Mouse (Mus musculus) telencephalon, adult 2 months (tissue): ENCODE measurements around the gene Arpp21.

Source experiments
- DNase-seq: peaks from one replicate; pipeline ENCODE4 v3.0.0-alpha.2; 2011; ENCODE audit warnings: low read depth, low spot score

Arpp21 gene

GRCm38 (mm10) chr9:112235696-112236397, at the start of gene Arpp21:
Gene Arpp21, minus strand, starts transcription at chr9:112235938.
- no peak for DNase-seq

GRCm38 (mm10) chr9:112272426-112272969, 36.8 kb upstream of the Arpp21 start:
- peak; percentile 60 for DNase-seq

GRCm38 (mm10) chr9:112264982-112265641, 29.4 kb upstream of the Arpp21 start:
- no peak for DNase-seq

DNA sequence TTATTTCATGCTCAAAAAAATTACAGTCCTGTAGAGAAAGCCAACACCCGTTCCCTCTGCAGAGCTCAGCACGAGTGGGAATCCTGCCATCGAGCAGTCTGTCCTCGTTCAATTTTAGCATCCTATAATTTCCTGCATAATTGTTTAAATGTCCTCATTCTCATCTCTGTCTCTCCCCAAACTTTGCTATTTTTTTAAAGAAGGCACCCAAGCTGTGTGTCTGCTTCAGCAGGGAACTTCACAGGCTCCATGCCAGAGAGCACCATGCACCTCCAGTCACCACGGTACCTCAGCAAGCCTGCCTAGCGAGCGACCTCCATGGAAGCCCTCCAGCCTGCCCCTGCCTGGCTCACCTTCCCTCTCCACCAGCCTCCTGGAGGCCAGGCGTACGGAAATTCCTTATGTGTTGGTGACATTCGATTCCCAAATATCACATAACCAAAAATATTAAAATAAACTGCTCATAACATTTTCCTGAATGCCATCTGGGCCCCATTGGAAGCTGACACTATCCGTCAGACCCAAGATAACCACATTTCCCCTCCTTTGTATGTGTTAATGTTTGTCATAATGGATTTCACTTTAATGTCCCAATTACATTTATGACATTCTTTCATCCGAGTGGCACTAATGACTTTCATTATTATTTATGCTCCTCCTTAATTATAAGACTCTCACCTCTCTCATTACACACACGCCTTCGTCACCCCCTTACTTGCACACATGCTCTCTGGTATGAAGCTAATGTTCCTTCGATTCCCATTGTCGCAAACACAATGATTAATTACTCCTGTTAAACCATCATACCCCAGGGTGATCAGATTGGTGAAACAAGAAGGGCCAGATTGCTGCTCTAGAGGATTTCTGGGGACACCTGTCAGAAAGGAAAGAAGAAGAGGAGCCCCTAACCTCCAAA, 26.5 kb upstream of the Arpp21 start:
- peak; percentile 91 for DNase-seq

DNA sequence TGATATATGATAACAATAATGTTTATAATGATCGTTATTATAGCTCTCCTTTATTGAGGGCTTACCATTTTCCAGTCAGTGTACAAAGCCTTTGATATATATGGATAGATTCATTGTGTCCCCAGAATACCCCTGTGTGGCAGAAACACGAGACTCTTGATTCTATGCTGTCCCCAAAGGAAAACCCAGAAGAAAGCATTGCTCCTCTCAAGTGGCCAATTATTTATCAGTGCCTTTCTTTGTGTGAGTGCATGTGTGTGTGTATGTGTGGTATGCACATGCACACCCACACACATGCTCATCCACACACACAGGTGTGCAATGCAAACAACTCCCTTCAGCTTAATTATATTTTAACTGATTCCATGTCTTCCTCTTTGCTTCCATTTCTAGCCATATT, 25.8 kb upstream of the Arpp21 start:
- no peak for DNase-seq

- no peak for DNase-seq
These were observed 25.0 kb upstream of the Arpp21 start for GRCm38 (mm10) chr9:112260696-112261095.

GRCm38 (mm10) chr9:112258560-112258959, 22.8 kb upstream of the Arpp21 start:
- no peak for DNase-seq

- no peak for DNase-seq
These were observed 20.2 kb upstream of the Arpp21 start for GRCm38 (mm10) chr9:112255971-112256370.

GRCm38 (mm10) chr9:112253730-112254129, 18.0 kb upstream of the Arpp21 start:
- DNase-seq, result no peak

DNA sequence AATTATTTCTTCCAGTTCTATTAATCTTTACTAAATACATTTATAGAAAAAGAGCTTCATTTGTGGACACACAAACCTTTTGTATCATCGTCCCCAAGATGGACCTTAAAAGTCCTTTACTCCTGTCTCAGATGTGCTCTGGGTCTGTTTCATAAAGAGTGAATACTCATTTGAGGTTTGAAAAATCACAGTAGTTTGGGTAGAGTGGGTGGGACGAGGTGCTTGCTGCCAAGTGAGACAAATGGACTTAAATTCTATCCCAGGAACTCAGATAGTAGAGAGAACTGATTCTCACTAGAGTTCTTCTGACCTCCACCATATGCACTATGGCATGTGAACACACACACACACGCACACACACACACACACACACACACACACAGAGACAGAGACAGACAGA, 16.1 kb upstream of the Arpp21 start:
- DNase-seq, result no peak

DNA sequence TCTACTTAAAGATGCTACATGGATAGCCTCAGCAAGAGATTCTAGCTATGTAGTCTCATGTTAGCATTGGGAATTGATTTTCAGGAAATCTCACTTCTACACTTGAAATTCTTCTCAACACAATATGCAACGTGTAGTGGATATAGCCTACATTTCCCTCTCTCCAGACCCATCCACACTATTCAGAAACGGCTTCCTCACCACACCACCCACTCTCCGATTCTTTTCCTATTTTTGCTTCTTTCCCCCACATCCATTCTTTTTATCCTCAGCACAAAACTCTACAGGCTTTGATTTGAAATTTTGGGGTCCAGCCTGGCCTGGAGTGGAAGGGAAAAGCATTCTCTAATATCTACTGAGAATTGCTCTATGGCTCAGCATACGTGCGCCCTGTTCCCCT, 15.6 kb upstream of the Arpp21 start:
- DNase-seq, result no peak

DNA sequence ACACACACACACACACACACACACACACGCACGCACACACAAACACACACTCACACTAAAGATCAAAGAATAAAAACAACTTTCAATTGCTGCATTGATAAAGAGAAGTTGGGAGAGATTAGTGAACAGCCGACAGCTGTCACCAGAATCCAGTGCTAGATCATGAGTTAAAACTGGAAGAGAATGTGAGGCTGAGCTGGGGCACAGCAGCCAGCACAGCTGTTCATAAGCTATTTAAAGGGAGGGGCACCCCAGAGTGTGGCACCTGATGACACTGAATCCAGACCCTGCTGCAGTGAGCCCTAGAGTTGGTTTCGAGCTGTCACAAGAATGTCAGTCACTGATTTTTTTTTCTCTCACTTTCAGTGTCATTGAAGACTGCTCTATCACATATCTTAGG, 14.0 kb upstream of the Arpp21 start:
- DNase-seq, result no peak

- no peak for DNase-seq
These were observed 11.4 kb upstream of the Arpp21 start for GRCm38 (mm10) chr9:112247183-112247582.

GRCm38 (mm10) chr9:112238168-112238567, 2.4 kb upstream of the Arpp21 start:
- no peak for DNase-seq

DNA sequence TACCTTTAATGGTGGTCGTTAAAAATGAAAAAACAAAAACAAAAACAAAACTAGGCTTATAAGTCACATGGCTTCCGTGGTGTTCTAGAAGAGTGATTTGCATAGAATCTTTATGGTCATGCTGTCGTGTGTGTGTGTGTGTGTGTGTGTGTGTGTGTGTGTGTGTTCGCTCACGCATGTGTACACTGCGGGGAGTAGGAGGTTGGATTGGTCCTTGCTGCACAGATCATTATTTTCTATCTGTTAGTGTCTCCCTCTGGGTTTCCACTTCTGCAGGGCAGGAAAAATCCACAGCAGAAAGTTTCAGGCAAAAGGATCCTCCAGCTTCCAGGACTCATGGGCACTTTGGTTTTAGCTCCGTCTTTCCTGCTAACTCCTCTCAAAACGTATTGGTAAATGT, 813 bp upstream of the Arpp21 start:
- no peak for DNase-seq

GRCm38 (mm10) chr9:112235041-112235695, 570 bp downstream of the Arpp21 start:
- no peak for DNase-seq

- no peak for DNase-seq
These were observed 1.2 kb downstream of the Arpp21 start for GRCm38 (mm10) chr9:112234505-112235024.

DNA sequence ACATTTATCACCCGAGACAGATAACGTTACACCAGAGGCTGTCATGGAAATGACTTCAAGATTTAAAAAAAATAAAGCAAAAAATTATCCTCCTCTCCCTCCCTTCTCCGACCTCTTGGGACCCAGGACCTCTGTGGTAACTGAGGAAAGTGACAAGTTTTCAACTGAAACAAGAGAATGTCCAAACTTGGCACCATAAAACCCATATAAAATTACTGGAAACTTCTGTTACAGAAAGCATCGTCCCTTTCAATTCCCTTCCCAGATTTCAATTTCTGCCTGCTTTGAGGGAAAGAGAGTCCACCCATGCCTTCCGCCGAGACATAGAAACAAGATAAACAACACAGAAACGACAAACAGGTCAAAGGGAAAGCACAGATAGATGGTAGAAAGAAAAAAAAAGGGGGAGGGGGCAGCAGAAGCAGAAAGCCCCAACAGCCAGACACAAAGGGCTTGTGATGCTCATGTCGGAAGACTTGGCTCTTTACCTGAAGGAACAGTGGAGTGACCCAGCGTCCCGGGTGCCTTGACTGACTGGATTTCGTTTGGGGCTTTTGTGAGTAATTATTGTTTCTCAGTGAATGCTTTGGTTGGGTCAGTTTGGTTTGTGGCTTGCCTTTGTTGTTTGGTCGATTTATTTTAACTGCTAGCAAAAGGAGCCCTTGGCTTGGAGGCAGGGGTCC, 1.8 kb downstream of the Arpp21 start:
- no peak for DNase-seq

DNA sequence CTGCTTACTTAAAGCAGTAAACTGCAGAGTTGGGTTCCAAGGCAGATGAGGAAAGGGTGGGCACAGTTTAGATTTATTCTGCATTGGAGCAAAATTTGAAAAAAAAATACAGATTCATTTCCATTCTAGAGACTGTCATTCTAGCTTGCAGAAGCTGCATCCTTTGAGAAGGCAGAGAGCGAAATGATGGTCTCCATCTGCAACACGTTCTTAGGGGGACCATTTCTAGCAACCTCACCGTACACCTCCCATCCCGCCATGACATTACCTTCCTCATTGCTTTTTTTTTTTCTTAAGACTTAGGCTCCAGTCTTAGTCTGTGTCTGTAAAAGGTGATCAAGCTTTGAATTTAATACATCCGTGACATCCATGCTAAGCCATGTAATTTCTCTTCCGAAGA, 2.4 kb downstream of the Arpp21 start:
- DNase-seq, result no peak

- no peak for DNase-seq
These were observed 3.7 kb downstream of the Arpp21 start for GRCm38 (mm10) chr9:112231935-112232575.
